Mouse (Mus musculus) embryonic facial prominence, embryonic 14.5 days (tissue): ENCODE measurements around the gene Sult2b1. TPM values are rescaled to one million over a fixed set of nuclear protein-coding genes. Genes with fewer than 3 reads are reported as not detected.

Experiments
- ATAC-seq: fragments of 200-750 bp; cut with Nextera tagmentation; 2 replicates; pipeline ENCODE4 v1.8.0; 2017; ENCODE audit warnings: low read depth, moderate number of reproducible peaks, moderate TSS enrichment
- DNase-seq: peaks from one replicate; pipeline ENCODE4 v3.0.0-alpha.2; 2015; ENCODE audit warnings: low spot score
- H3K27ac ChIP-seq: fragments of 300-500 bp; sonication (generic); replicated peaks from 2 replicates; pipeline ENCODE4 v1.5.1; 2014; ENCODE audit warnings: low read depth, mild to moderate bottlenecking, low read length, moderate library complexity
- H3K27me3 ChIP-seq: fragments of 300-500 bp; sonication (generic); replicated peaks from 2 replicates; pipeline ENCODE4 v1.6.1; 2014; ENCODE audit warnings: low read length; ENCODE audit not compliant: control insufficient read depth, insufficient read depth
- H3K36me3 ChIP-seq: fragments of 300-500 bp; sonication (generic); 2 replicates; pipeline ENCODE4 v1.6.1; 2014; ENCODE audit warnings: low read length, mixed read lengths; ENCODE audit not compliant: control insufficient read depth, insufficient read depth
- H3K4me1 ChIP-seq: fragments of 300-500 bp; sonication (generic); 2 replicates; pipeline ENCODE4 v1.6.1; 2014; ENCODE audit warnings: antibody characterized with exemption, low read length; ENCODE audit not compliant: control insufficient read depth, insufficient read depth
- H3K4me2 ChIP-seq: fragments of 300-500 bp; sonication (generic); 2 replicates; pipeline ENCODE4 v1.6.1; 2014; ENCODE audit warnings: low read depth, mild to moderate bottlenecking, low read length, moderate library complexity, mixed read lengths
- H3K4me3 ChIP-seq: fragments of 300-500 bp; sonication (generic); 2 replicates; pipeline ENCODE4 v1.5.1; 2014; ENCODE audit warnings: low read depth, mild to moderate bottlenecking, low read length
- H3K9ac ChIP-seq: fragments of 300-500 bp; sonication (generic); 2 replicates; pipeline ENCODE4 v1.6.1; 2014; ENCODE audit warnings: low read depth, mild to moderate bottlenecking, low read length, moderate library complexity, mixed read lengths
- H3K9me3 ChIP-seq: fragments of 300-500 bp; sonication (generic); 2 replicates; pipeline ENCODE4 v1.6.1; 2016; ENCODE audit warnings: low read length; ENCODE audit not compliant: control insufficient read depth
- WGBS: fragments of 180-500 bp; shearing (Covaris S2); extraction: QIAGEN DNeasy Blood & Tissue Kit; methylation state at CpG from one replicate; pipeline ENCODE4 v1.1.7; 2014; 5-methylcytosine and 5-hydroxymethylcytosine counted together
- polyA plus RNA-seq: library from polyadenylated mRNA; unstranded; fragments of >200 nt; fragmentation: Nextera tagmentation; extraction: Ambion mirVana; gene quantifications from 2 replicates; pipeline ENCODE4 v1.2.1, GENCODE M21; 2014

Sult2b1 gene
- polyA plus RNA-seq, 1 experiment from 2014 or later = 16.3 TPM

DNA sequence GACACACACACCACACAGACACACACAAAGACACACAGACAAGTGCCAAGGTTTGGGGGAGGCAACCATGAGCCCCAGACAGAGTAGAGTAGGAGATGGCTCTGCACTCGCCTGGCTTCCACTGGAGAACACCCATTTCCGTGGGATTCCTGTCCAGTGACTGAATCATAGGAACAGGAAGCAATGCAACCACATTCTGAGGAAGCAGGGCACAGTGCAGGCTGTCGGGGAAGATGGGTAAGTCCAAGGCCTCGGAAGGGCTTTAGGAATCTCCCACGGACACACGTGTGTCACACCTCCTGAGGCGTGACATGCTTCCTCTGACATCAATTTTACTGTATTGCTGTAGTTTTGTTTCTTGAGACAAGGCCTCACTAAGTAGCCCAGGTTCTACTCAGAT, 36.4 kb downstream of the Sult2b1 start:
- Histone ChIP-seq H3K4me2 (no peak overlapping the region), H3K4me3 (no peak overlapping the region), H3K27me3 (no peaks in the 10 kb centered on the region), H3K4me1 (no peaks in the 10 kb centered on the region), H3K9me3 (no peaks in the 10 kb centered on the region), H3K36me3 (no peaks in the 10 kb centered on the region), H3K9ac (no peak overlapping the region), H3K27ac (no peak overlapping the region)
- 80% methylated on average over 7 of the region's 7 CpGs for WGBS
- ATAC-seq = no peak
- no peak for DNase-seq

DNA sequence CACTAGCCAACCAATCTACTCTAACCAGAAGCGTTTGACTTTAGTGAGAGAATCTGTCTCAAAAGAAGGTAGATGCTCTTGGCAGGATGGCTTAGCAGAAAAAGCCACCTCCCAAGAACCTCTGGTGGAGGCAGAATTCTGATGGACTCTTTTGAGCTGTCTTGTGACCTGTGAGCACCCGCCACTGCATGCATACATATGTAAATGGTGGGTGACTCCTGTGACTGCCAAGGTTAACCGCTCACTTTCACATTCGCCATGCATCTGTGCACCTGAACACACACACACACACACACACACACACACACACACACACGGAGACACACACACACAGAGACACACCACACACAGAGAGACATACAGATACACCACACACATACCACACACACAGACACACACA, 37.0 kb downstream of the Sult2b1 start:
- no peak for ATAC-seq
- WGBS = 85% methylated on average over 5 of the region's 5 CpGs

DNA sequence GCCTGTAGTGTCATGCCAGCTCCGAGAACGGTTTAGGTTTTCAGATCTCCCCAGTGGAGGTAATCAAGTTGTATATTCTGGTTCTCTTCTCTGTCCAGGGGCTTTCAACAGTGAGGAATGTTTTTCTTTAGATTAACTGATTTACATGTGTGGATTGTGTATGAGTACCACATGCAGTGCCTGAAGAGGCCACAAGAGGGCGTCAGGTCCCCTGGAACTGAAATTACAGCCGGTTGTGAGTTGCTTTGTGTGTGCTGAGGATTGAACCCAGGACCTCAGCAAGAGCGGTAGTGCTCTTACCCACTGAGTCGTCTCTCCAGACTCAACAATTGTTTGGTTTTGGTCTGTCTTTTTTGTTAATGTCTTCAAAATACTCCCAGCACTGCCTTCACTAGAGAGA, 38.0 kb downstream of the Sult2b1 start:
- ATAC-seq (no peak), DNase-seq (no peak)
- no peak overlapping the region for H3K27ac ChIP-seq
- H3K9ac ChIP-seq = no peak overlapping the region
- H3K4me3 ChIP-seq = no peak overlapping the region
- H3K4me2 ChIP-seq = no peak overlapping the region
- no peaks in the 10 kb centered on the region for H3K4me1 ChIP-seq
- no peaks in the 10 kb centered on the region for H3K27me3 ChIP-seq
- no peaks in the 10 kb centered on the region for H3K36me3 ChIP-seq
- H3K9me3 ChIP-seq = no peaks in the 10 kb centered on the region
- 65% methylated on average over 6 of the region's 6 CpGs for WGBS

More for the DNA sequence above, 37.0 kb downstream of the Sult2b1 start:
- Histone ChIP-seq H3K27me3 (no peaks in the 10 kb centered on the region), H3K4me3 (no peak overlapping the region), H3K9me3 (no peaks in the 10 kb centered on the region), H3K4me1 (no peaks in the 10 kb centered on the region), H3K9ac (no peak overlapping the region), H3K4me2 (no peak overlapping the region), H3K27ac (no peak overlapping the region), H3K36me3 (no peaks in the 10 kb centered on the region)
- no peak for DNase-seq

DNA sequence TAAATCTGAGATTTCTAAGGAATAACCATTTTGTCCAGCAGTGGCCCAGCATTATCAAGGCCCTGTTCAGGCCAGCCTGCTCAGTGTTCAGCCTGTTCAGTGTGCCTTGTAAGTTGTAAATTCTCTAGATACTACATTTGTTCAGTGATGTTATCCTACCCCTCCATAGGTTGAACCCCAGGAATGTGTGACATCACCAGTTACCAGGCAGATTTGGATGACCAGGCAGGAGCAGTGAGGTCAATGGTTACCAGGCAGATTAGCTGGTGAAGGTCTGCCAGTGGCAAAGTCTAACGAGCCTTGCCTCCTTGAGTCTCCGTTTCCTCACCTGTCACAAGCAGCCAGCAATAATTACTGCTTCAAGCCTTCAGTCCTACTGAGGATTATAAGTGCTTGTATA, 40.1 kb downstream of the Sult2b1 start:
- Histone ChIP-seq H3K27ac (no peak overlapping the region), H3K27me3 (no peaks in the 10 kb centered on the region), H3K4me3 (no peak overlapping the region), H3K4me1 (no peaks in the 10 kb centered on the region), H3K9me3 (no peaks in the 10 kb centered on the region), H3K4me2 (no peak overlapping the region), H3K36me3 (no peaks in the 10 kb centered on the region), H3K9ac (no peak overlapping the region)
- DNase-seq (peak; percentile 52), ATAC-seq (no peak)
- 41% methylated on average over 2 of the region's 2 CpGs for WGBS

DNA sequence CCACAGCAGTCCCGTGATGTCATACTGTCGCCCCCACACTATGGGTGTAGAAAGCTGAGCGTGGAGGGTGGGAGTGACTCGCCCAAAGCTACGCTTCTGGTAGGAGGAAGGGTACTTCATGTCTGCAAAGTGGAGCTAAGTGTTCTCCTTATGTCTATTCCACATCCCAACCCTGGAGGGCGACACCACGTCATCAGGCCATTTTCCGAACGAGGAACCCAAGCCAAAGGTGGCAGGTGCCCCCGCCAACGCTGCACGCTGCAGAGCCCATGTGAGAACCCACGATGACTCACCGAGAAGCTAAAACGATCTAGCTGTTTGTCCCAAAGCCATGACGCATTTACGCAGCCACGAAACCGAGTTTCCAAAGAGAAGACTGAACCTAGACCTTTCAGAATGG, 42.1 kb downstream of the Sult2b1 start:
- H3K9ac ChIP-seq = peak overlapping the region; percentile 46; the same call in 1 of the 2 replicates
- peak overlapping the region; percentile 54 for H3K4me2 ChIP-seq
- H3K27ac ChIP-seq = no peak overlapping the region
- H3K36me3 ChIP-seq = no peaks in the 10 kb centered on the region
- peak overlapping the region; percentile 31 for H3K4me3 ChIP-seq
- no peaks in the 10 kb centered on the region for H3K4me1 ChIP-seq
- H3K27me3 ChIP-seq = no peaks in the 10 kb centered on the region
- no peak for ATAC-seq
- H3K9me3 ChIP-seq = no peaks in the 10 kb centered on the region
- WGBS = 41% methylated on average over 19 of the region's 19 CpGs
- no peak for DNase-seq

DNA sequence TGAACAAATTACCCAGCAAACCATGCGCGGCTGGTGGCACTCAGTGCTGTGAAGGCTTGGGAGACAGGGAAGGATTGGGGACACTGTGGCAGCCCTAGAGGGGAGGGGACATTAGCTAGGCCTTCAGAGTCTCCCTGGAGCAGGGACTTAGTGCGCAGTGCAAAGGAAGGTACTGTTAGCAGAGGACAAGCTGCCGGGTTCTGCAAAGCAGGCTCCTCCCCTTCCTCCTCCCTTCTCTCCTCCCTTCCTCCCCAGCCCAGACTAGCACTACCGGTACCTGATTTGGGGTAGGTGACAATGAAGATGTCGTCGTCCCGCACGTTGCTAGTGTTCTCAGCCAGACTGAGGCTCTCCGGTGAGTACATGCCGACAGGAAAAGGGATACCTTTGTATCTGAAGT, 42.7 kb downstream of the Sult2b1 start:
- peak; percentile 42; the same call in 1 of the 2 replicates for ATAC-seq
- no peak for DNase-seq

DNA sequence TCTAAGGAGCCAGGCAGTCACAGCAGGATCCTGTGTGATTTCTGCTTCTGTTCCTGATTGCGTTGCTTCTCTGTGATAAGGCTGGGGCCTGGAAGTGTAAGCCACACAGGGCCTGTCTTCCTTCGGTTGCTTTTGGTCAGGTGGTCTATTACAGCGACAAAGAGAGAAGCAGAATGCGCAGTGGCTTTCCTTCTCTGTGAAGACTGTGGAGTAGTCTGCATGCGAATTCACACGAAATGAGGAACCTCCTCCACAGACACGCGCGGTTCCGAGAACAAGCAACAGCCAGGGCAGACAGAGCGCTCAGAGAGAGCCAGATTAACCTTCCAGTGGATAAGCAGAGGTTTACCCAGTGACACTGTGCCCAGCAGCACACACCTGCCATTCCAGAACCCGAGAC, 43.2 kb downstream of the Sult2b1 start:
- 87% methylated on average over 12 of the region's 12 CpGs for WGBS
- ATAC-seq = no peak
- H3K9ac ChIP-seq = no peak overlapping the region
- no peaks in the 10 kb centered on the region for H3K27me3 ChIP-seq
- no peaks in the 10 kb centered on the region for H3K9me3 ChIP-seq
- no peaks in the 10 kb centered on the region for H3K4me1 ChIP-seq
- H3K27ac ChIP-seq = no peak overlapping the region
- DNase-seq = no peak
- no peaks in the 10 kb centered on the region for H3K36me3 ChIP-seq
- H3K4me3 ChIP-seq = no peak overlapping the region; the same call in 1 of the 2 replicates
- peak overlapping the region; percentile 54; the same call in 1 of the 2 replicates for H3K4me2 ChIP-seq

More for the DNA sequence above, 42.7 kb downstream of the Sult2b1 start:
- Histone ChIP-seq H3K4me3 (peak overlapping the region; percentile 31), H3K9ac (peak overlapping the region; percentile 46), H3K9me3 (no peaks in the 10 kb centered on the region), H3K27me3 (no peaks in the 10 kb centered on the region), H3K4me1 (no peaks in the 10 kb centered on the region), H3K36me3 (no peaks in the 10 kb centered on the region), H3K4me2 (peak overlapping the region; percentile 54), H3K27ac (no peak overlapping the region)
- WGBS = 30% methylated on average over 11 of the region's 11 CpGs

DNA sequence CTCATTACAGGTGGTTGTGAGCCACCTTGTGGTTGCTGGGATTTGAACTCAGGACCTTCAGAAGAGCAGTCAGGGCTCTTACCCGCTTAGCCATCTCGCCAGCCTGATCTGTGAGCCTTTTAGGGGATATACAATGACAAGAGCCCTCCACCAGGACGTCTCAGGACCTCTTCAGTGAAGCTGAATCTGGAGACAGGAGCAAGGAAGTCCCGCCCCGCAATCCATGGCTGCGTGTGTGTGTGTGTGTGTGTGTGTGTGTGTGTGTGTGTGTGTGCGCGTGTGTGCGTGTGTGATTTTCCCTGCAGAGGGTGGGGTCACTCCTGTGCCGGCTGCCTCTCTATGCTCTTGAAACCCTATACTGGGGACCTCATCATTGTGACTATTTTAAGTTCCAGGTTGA, 44.6 kb downstream of the Sult2b1 start:
- no peak for DNase-seq
- WGBS = 61% methylated on average over 10 of the region's 10 CpGs

DNA sequence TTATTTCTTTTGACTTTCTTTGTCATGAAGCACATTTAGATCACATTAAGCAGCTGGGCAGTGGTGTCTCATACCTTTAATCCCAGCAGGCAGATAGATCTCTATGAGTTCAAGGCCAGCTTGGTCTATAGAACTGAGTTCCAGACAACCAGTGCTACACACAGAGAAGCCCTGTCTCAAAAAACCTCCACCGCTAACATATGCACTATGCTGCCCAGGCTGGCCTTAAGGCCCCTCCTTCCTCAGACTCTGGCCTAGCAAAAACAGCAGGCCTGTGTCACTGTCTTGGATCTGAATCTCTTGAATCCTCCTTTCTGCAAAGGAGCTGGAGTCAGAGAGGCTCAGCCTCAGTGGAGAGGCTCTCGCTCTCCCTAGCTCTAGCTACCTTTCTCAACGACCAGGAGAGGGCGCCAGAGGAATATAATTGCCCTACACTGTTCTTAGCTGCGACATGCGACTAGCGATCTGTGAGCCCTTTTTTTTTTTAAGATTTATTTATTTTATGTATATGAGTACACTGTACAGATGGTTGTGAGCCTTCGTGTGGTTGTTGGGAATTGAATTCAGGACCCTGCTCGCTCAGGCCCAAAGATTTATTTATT, 45.2 kb downstream of the Sult2b1 start:
- Histone ChIP-seq H3K4me3 (no peak overlapping the region), H3K9me3 (no peaks in the 10 kb centered on the region), H3K4me2 (no peak overlapping the region), H3K4me1 (no peaks in the 10 kb centered on the region), H3K9ac (no peak overlapping the region), H3K27ac (no peak overlapping the region), H3K36me3 (no peaks in the 10 kb centered on the region), H3K27me3 (no peaks in the 10 kb centered on the region)
- peak; percentile 89 for ATAC-seq
- WGBS = 10% methylated on average over 9 of the region's 9 CpGs
- peak; percentile 93 for DNase-seq

More for the DNA sequence above, 44.6 kb downstream of the Sult2b1 start:
- Histone ChIP-seq H3K4me3 (no peak overlapping the region), H3K9ac (no peak overlapping the region), H3K27me3 (no peaks in the 10 kb centered on the region), H3K27ac (no peak overlapping the region), H3K4me1 (no peaks in the 10 kb centered on the region), H3K9me3 (no peaks in the 10 kb centered on the region), H3K4me2 (no peak overlapping the region), H3K36me3 (no peaks in the 10 kb centered on the region)
- ATAC-seq = no peak
